Mouse (Mus musculus): ENCODE measurements around the gene Saa3. TPM values are rescaled to one million over a fixed set of nuclear protein-coding genes. Genes with fewer than 3 reads are reported as not detected.
A peak's percentile ranks its signal among the peaks of the same experiment; 100 is the strongest.

Saa3 gene
- polyA plus RNA-seq, 1 experiment from 2014 or later: not detected

DNA sequence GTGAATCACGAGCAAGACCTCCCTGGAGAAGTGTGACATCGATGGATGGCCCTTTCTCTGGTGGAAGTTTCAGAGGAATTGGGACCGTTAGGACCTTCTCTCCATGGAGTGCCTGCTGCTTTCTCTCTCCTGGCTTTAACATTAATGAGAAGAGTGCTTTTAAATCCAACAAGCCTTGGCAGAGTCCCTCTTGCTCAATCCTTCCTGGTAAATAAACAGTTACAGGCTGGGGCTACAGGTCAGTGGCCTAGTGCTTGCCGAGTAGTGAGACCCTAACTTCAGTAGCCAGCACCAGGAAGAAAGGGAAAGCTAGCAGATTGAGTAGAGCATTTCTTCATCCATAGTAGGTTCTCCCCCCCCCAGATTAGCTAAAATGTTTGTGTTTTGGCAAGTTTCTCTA lies 17.0 kb upstream of the Saa3 start, which contains the start of gene Saa4:
Saa4 (minus strand) TSS at position 146 of the 400 bp plus-strand sequence.
- Histone ChIP-seq H3K27ac (no peak within 1 kb of the TSS), H3K9ac (no peak within 1 kb of the TSS), H3K4me3 (replicated peaks) (no peak within 1 kb of the TSS), H3K27me3 (no peaks in the 10 kb centered on the region), H3K36me3 (replicated peaks) (no peaks in the 10 kb centered on the region), H3K4me2 (no peak within 1 kb of the TSS), H3K4me1 (no peaks in the 10 kb centered on the region), H3K9me3 (no peaks in the 10 kb centered on the region)
- WGBS: 86% methylated on average over 4 of the region's 4 CpGs
- ATAC-seq (ENCODE audit: low FRiP score): no peak

DNA sequence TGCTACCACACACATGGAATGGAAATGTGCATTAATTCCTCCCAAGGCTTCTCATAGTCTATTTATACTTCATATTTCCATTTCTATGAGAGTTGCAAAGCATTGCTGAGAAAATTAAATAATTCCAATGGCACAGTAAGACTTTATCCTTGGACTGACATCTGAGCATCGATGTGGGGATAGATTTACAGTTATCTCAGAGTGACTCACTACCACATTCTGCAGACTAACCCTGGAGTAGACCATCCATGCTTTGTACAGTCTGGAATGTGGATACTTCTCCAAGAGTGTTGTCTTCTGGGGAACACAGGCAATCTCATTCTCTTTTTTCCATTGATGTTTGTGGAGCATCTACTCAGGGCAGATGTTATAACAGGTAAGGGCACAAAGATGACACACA lies 12.1 kb upstream of the Saa3 start:
- no peak for ATAC-seq (ENCODE audit: low FRiP score)

DNA sequence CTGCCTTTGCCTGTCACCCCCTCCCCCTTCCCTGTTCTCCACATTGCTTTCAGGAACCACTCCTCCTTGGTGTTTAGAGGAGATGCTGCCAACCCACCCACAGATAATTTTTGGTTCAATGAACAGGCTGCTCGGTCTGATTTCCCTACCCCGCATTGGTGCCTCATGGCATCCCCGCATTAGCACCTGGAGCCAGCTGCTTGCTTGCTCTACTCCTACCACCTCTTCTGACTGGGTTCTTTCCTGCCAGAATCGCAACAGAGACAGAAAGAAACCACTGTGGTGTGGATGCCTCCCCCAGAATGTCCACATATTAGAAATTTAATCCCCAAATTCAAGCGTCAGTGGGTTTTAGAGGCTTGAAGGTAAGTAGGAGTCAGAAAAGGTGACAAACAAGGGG lies 8.9 kb upstream of the Saa3 start:
- no peak for ATAC-seq (ENCODE audit: low FRiP score)
- 73% methylated on average over 5 of the region's 5 CpGs for WGBS
- no peak overlapping the region for H3K4me2 ChIP-seq
- no peak overlapping the region for H3K27ac ChIP-seq
- H3K9ac ChIP-seq: no peak overlapping the region
- H3K4me3 ChIP-seq (replicated peaks): no peak overlapping the region
- H3K27me3 ChIP-seq: peaks cover 9% of the 10 kb centered on the region; the same call in 1 of the 2 replicates
- no peaks in the 10 kb centered on the region for H3K9me3 ChIP-seq
- H3K36me3 ChIP-seq (replicated peaks): no peaks in the 10 kb centered on the region
- no peaks in the 10 kb centered on the region for H3K4me1 ChIP-seq

More for the DNA sequence above, 12.1 kb upstream of the Saa3 start:
- Histone ChIP-seq H3K4me2 (no peak overlapping the region), H3K4me1 (no peaks in the 10 kb centered on the region), H3K9me3 (no peaks in the 10 kb centered on the region), H3K27ac (no peak overlapping the region), H3K4me3 (replicated peaks) (no peak overlapping the region), H3K27me3 (peaks cover 9% of the 10 kb centered on the region; the same call in 1 of the 2 replicates), H3K9ac (no peak overlapping the region), H3K36me3 (replicated peaks) (no peaks in the 10 kb centered on the region)
- 93% methylated on average over 1 of the region's 1 CpGs for WGBS

DNA sequence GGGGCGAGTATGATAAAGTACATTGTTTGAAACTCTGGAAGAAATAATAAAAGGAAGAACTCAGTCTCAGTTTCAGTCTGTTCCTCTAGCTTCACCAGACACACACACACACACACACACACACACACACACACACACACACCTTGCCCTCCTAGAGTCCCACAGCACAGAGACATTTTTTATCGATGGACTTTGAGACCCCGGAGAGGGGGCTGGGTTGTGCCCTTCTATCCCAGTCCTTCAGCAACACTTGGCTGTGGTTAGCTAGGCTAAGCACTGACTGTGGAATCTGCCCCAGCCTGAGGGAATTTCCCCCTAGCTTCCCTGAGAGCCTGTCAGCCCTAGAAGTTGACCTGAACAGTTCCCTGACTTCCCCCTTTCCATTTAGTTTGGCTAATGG lies 8.3 kb upstream of the Saa3 start:
- Histone ChIP-seq H3K4me3 (replicated peaks) (no peak overlapping the region), H3K4me2 (no peak overlapping the region), H3K36me3 (replicated peaks) (no peaks in the 10 kb centered on the region), H3K9ac (no peak overlapping the region), H3K4me1 (no peaks in the 10 kb centered on the region), H3K27ac (no peak overlapping the region), H3K9me3 (no peaks in the 10 kb centered on the region), H3K27me3 (peaks cover 9% of the 10 kb centered on the region; the same call in 1 of the 2 replicates)
- 92% methylated on average over 3 of the region's 3 CpGs for WGBS
- no peak for ATAC-seq (ENCODE audit: low FRiP score)

DNA sequence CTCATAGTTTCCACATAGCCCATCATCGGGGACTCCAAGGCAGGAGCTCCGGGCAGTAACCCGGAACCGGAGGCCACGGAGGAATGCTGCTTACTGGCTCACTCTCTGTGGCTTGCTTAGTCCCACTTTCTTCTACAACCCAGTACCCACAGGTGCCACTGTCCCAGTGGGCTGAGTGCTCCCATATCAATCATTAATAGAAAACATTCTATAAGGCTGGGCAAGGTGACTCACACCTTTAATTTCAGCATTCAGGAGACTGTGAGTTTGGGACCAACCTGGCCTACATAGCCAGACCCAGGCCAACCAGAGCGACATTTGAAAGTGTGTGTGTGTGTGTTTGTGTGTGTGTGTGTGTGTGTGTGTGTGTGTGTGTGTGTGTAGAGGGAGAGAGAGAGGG lies 7.9 kb upstream of the Saa3 start:
- Histone ChIP-seq H3K9ac (no peak overlapping the region), H3K27me3 (peaks cover 9% of the 10 kb centered on the region; the same call in 1 of the 2 replicates), H3K9me3 (no peaks in the 10 kb centered on the region), H3K27ac (no peak overlapping the region), H3K36me3 (replicated peaks) (no peaks in the 10 kb centered on the region), H3K4me2 (no peak overlapping the region), H3K4me3 (replicated peaks) (no peak overlapping the region), H3K4me1 (no peaks in the 10 kb centered on the region)
- 96% methylated on average over 6 of the region's 6 CpGs for WGBS
- ATAC-seq (ENCODE audit: low FRiP score): no peak

DNA sequence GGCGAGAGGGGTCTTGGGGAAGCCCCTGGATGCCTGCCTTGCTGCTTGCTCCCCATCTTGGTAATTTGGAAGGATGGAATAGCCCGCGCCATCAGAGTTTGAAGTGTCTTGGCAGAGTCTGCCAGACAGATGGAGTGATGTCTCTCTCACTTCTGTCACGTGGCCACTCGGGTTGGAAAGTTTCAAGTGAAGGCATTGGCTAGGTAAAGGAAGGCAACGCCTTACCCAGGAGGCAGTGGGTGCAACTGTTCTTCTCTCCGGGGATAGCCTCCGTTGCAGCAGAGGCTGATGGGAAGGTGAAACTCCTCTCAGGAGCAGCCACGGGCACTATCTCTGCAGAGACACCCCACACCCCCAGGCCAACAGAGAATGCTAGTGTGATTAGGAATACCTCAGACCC lies 5.0 kb upstream of the Saa3 start:
- WGBS: 76% methylated on average over 9 of the region's 9 CpGs
- no peak overlapping the region for H3K27ac ChIP-seq
- no peaks in the 10 kb centered on the region for H3K4me1 ChIP-seq
- no peaks in the 10 kb centered on the region for H3K9me3 ChIP-seq
- no peak overlapping the region for H3K4me3 ChIP-seq (replicated peaks)
- no peak for ATAC-seq (ENCODE audit: low FRiP score)
- no peak overlapping the region for H3K9ac ChIP-seq
- H3K36me3 ChIP-seq (replicated peaks): no peaks in the 10 kb centered on the region
- H3K4me2 ChIP-seq: no peak overlapping the region
- H3K27me3 ChIP-seq: peaks cover 9% of the 10 kb centered on the region; the same call in 1 of the 2 replicates

DNA sequence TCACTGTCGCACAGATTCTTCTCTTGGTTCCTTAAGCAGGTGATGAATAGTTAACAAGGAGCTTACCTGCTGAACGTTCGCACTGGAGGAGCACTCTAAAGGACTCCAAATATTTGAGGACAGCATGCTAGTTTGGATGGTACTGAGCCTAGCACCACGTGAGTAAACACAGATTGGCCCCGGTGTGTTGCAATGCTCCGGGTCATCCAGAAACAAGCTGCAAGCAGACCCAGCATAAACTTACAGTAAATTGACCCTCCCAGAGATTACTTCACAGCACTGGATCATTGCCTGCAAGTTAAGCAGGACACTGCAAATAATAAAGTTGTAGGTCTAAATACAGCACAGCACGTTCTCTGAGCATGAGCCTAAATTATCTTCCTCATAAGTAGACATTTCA lies 4.0 kb upstream of the Saa3 start:
- Histone ChIP-seq H3K36me3 (replicated peaks) (no peaks in the 10 kb centered on the region), H3K27ac (no peak overlapping the region), H3K4me1 (no peaks in the 10 kb centered on the region), H3K4me2 (no peak overlapping the region), H3K9ac (no peak overlapping the region), H3K27me3 (peaks cover 4% of the 10 kb centered on the region; the same call in 1 of the 2 replicates), H3K9me3 (no peaks in the 10 kb centered on the region), H3K4me3 (replicated peaks) (no peak overlapping the region)
- ATAC-seq (ENCODE audit: low FRiP score): no peak
- 87% methylated on average over 7 of the region's 7 CpGs for WGBS

DNA sequence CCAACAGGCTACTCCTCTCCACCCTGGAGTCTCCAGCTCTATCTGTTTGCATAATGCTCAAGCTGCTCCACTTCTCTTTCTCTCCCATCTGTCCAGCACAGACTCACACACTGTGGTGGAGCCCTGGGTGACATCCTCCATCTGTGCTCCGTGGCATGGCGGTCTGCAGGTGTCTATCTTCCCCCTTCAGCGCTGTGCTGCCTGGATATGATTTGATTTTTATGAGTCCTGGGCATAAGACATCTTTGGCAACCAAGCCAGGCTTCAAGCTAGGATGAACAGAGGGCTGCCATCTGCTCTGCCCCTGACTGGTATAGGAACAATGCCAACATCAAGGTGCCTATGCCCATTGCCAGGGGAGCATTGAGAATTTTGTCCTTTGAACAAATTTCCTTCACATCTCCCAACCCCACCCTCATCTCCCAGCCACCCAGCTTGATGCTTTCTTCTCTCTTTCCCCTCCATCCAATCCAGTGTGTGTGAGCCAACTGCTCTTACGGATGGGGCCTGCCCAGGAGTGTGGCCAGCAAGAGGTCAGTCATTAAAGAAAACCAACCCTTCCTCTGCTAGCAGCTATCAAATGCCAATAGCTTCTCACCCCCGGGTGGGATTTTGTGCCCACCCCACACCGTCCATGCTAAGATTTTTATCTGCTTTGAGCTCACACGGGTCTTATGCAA lies 3.2 kb upstream of the Saa3 start:
- no peaks in the 10 kb centered on the region; the same call in 1 of the 2 replicates for H3K27me3 ChIP-seq
- H3K36me3 ChIP-seq (replicated peaks): no peaks in the 10 kb centered on the region
- no peaks in the 10 kb centered on the region for H3K9me3 ChIP-seq
- WGBS: 90% methylated on average over 7 of the region's 7 CpGs
- no peak overlapping the region for H3K9ac ChIP-seq
- no peaks in the 10 kb centered on the region for H3K4me1 ChIP-seq
- ATAC-seq (ENCODE audit: low FRiP score): no peak
- H3K4me2 ChIP-seq: no peak overlapping the region
- no peak overlapping the region for H3K4me3 ChIP-seq (replicated peaks)
- H3K27ac ChIP-seq: no peak overlapping the region

DNA sequence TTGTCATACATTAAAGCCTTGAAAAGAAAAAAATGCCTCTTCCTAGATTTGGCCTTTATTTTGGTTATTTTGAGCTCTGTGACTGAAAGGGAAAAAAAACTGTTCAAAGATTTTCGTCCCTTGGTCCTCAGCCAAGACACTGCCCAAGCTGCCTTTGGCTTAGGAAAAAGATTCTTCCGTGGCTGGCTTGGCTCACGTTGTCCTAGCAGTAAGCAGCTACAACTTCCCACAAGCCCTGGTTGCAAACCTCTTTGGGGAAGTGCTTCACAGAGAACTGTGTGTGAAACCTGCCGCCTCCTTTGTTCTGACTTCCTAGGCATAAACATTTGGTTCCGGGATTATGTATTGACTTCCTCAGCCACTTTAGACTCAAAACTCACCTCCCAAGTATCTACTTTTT lies 1.4 kb upstream of the Saa3 start:
- Histone ChIP-seq H3K36me3 (replicated peaks) (no peaks in the 10 kb centered on the region), H3K4me2 (no peak overlapping the region), H3K4me1 (no peaks in the 10 kb centered on the region), H3K4me3 (replicated peaks) (no peak overlapping the region), H3K27ac (no peak overlapping the region), H3K9me3 (no peaks in the 10 kb centered on the region), H3K9ac (no peak overlapping the region), H3K27me3 (no peaks in the 10 kb centered on the region; the same call in 1 of the 2 replicates)
- WGBS: 72% methylated on average over 5 of the region's 5 CpGs
- no peak for ATAC-seq (ENCODE audit: low FRiP score)

DNA sequence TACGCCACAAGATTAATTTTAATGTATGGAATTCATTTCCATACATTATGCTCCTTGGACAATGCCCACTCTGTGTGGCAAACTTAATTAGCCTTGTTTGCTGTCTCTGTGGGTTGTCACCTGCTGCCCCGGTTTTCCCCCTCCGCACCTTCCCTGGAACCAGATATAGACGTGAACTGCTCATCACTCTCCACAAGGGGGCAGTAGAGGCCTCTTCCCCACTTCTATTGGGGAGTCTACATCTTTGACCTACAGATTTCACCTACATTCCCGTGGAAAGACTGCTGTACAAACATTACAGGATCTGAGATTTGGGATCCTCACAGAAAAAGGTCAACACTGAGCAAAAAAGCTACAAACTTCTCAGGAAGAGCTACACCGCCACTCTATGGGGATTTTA lies 982 bp downstream of the Saa3 start:
- no peak overlapping the region for H3K4me2 ChIP-seq
- H3K4me3 ChIP-seq (replicated peaks): no peak overlapping the region
- peaks cover 3% of the 10 kb centered on the region for H3K4me1 ChIP-seq
- no peaks in the 10 kb centered on the region for H3K36me3 ChIP-seq (replicated peaks)
- H3K9me3 ChIP-seq: no peaks in the 10 kb centered on the region
- no peak overlapping the region for H3K9ac ChIP-seq
- ATAC-seq (ENCODE audit: low FRiP score): no peak
- no peaks in the 10 kb centered on the region; the same call in 1 of the 2 replicates for H3K27me3 ChIP-seq
- H3K27ac ChIP-seq: no peak overlapping the region
- 31% methylated on average over 6 of the region's 6 CpGs for WGBS

DNA sequence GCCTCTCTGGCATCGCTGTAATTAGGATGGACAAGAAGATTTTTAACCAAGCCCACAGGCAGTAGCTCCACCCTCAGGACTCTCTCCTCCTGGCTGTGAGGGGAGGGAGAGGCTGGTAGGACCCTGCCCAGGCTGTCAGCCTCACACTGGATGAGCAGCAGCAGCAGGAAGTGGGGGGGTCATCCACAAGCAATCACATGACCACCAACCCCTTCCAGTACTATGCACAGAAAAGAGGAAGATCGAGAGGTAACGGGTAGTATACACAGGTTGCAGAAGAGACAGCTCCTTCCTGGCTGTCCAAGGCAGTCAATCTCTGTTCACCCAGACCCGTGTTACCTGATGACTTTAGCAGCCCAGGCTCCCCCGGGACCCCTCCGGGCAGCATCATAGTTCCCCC lies 3.2 kb downstream of the Saa3 start:
- Histone ChIP-seq H3K27me3 (no peaks in the 10 kb centered on the region; the same call in 1 of the 2 replicates), H3K9ac (no peak overlapping the region), H3K4me2 (no peak overlapping the region), H3K4me1 (peaks cover 7% of the 10 kb centered on the region), H3K9me3 (no peaks in the 10 kb centered on the region), H3K4me3 (replicated peaks) (no peak overlapping the region), H3K36me3 (replicated peaks) (peaks cover 12% of the 10 kb centered on the region), H3K27ac (no peak overlapping the region)
- no peak for ATAC-seq (ENCODE audit: low FRiP score)
- 76% methylated on average over 6 of the region's 6 CpGs for WGBS

DNA sequence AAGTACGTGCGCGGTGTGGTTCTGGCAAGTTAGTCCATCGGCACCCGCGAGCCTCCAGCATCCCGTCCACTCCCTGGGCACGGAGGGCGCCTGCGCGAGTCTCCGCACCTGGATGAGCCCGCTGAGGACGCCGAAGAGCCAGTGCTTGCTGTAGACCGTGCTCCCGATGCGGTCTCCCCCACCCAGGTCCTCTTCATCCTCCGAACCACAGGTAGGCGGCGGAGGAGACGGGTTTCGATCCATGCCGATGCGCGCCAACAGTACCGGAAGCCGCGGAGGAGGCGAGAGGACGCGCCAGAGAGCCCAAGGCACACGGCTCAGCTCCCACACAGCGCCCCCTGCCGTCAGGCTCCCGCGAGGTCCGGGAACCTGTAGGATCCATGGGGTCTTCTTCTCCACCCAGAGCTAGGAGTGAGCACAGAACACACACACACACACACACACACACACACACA lies 5.1 kb downstream of the Saa3 start, which contains the start of gene Saal1:
Saal1 (minus strand) TSS at position 291 of the 455 bp plus-strand sequence.
- H3K4me2 ChIP-seq: peak within 1 kb of the TSS; percentile 59
- no peaks in the 10 kb centered on the region; the same call in 1 of the 2 replicates for H3K27me3 ChIP-seq
- WGBS: 0% methylated on average over 38 of the region's 38 CpGs
- peak within 1 kb of the TSS; percentile 87 for H3K4me3 ChIP-seq (replicated peaks)
- H3K36me3 ChIP-seq (replicated peaks): peaks cover 31% of the 10 kb centered on the region
- H3K9me3 ChIP-seq: no peaks in the 10 kb centered on the region
- H3K27ac ChIP-seq: peak within 1 kb of the TSS; percentile 79
- H3K4me1 ChIP-seq: peaks cover 7% of the 10 kb centered on the region
- peak within 1 kb of the TSS; percentile 89 for H3K9ac ChIP-seq
- peak; percentile 96 for ATAC-seq (ENCODE audit: low FRiP score)

DNA sequence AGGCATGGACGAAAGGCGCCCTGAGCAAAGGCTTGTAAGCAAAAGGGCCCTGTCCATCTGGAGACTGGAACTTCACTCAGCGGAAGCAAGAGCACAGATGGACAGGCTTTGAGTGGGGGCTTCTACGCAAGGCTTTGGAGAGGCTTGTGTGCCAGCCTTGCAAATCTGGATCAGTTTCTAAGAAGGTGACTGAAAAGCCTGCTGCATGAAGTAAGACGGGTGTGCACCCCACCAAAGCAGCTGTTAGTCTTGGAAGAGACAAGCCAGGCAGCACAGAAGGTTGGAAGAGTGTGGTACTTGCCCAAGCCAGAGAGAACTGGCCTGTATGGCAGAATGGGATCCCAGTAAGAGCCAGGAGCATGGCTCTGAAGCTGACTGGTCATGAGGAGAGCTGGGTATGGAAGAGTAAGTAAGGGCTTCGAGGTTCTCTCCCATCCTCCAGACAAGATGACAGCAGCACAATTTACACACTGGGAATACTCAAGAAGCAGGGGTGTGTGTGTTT lies 14.9 kb downstream of the Saa3 start:
- H3K27me3 ChIP-seq: no peaks in the 10 kb centered on the region
- no peaks in the 10 kb centered on the region for H3K4me1 ChIP-seq
- no peak for ATAC-seq (ENCODE audit: low FRiP score)
- WGBS: 98% methylated on average over 6 of the region's 6 CpGs
- no peak overlapping the region for H3K27ac ChIP-seq
- H3K36me3 ChIP-seq (replicated peaks): peaks cover 96% of the 10 kb centered on the region
- H3K9me3 ChIP-seq: no peaks in the 10 kb centered on the region
- no peak overlapping the region for H3K4me3 ChIP-seq (replicated peaks)
- H3K9ac ChIP-seq: no peak overlapping the region
- H3K4me2 ChIP-seq: no peak overlapping the region

Measured in forebrain, embryonic 12.5 days (tissue).